Mouse (Mus musculus) embryonic facial prominence, embryonic 14.5 days (tissue): ENCODE data around the gene Ptges. TPM values are rescaled to one million over a fixed set of nuclear protein-coding genes. Genes with fewer than 3 reads are reported as not detected.

Experiments used
- ATAC-seq: fragments of 200-750 bp; cut with Nextera tagmentation; 2 replicates; pipeline ENCODE4 v1.8.0; 2017; ENCODE audit warnings: low read depth, moderate number of reproducible peaks, moderate TSS enrichment
- DNase-seq: peaks from one replicate; pipeline ENCODE4 v3.0.0-alpha.2; 2015; ENCODE audit warnings: low spot score
- H3K27ac ChIP-seq: fragments of 300-500 bp; sonication (generic); replicated peaks from 2 replicates; pipeline ENCODE4 v1.5.1; 2014; ENCODE audit warnings: low read depth, mild to moderate bottlenecking, low read length, moderate library complexity
- H3K27me3 ChIP-seq: fragments of 300-500 bp; sonication (generic); replicated peaks from 2 replicates; pipeline ENCODE4 v1.6.1; 2014; ENCODE audit warnings: low read length; ENCODE audit not compliant: control insufficient read depth, insufficient read depth
- H3K36me3 ChIP-seq: fragments of 300-500 bp; sonication (generic); 2 replicates; pipeline ENCODE4 v1.6.1; 2014; ENCODE audit warnings: low read length, mixed read lengths; ENCODE audit not compliant: control insufficient read depth, insufficient read depth
- H3K4me1 ChIP-seq: fragments of 300-500 bp; sonication (generic); 2 replicates; pipeline ENCODE4 v1.6.1; 2014; ENCODE audit warnings: antibody characterized with exemption, low read length; ENCODE audit not compliant: control insufficient read depth, insufficient read depth
- H3K4me2 ChIP-seq: fragments of 300-500 bp; sonication (generic); 2 replicates; pipeline ENCODE4 v1.6.1; 2014; ENCODE audit warnings: low read depth, mild to moderate bottlenecking, low read length, moderate library complexity, mixed read lengths
- H3K4me3 ChIP-seq: fragments of 300-500 bp; sonication (generic); 2 replicates; pipeline ENCODE4 v1.5.1; 2014; ENCODE audit warnings: low read depth, mild to moderate bottlenecking, low read length
- H3K9ac ChIP-seq: fragments of 300-500 bp; sonication (generic); 2 replicates; pipeline ENCODE4 v1.6.1; 2014; ENCODE audit warnings: low read depth, mild to moderate bottlenecking, low read length, moderate library complexity, mixed read lengths
- H3K9me3 ChIP-seq: fragments of 300-500 bp; sonication (generic); 2 replicates; pipeline ENCODE4 v1.6.1; 2016; ENCODE audit warnings: low read length; ENCODE audit not compliant: control insufficient read depth
- WGBS: fragments of 180-500 bp; shearing (Covaris S2); extraction: QIAGEN DNeasy Blood & Tissue Kit; methylation state at CpG from one replicate; pipeline ENCODE4 v1.1.7; 2014; 5-methylcytosine and 5-hydroxymethylcytosine counted together
- polyA plus RNA-seq: library from polyadenylated mRNA; unstranded; fragments of >200 nt; fragmentation: Nextera tagmentation; extraction: Ambion mirVana; gene quantifications from 2 replicates; pipeline ENCODE4 v1.2.1, GENCODE M21; 2014

Ptges gene
- polyA plus RNA-seq, 1 experiment from 2014 or later = 17.3 TPM

DNA sequence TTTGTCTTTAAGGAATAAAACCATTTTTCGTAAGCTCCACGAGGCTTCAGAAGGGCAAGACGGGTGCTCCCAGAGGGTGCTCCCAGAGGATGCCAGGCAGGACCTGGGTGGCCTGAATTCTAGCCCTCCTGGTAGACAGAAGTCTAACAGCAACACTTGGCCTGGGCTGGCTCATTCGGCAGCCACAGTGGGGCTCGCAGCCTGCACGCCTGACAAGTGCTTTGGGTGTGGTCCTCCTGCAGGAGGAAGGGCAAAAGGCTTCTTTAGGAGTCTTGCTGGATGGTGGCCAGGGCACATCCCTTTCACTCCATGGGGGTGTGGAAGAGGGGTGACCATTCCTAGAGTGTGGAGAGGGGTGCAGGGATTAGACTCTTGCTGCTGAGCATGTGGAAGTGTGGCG, 48.4 kb downstream of the Ptges start:
- Histone ChIP-seq H3K27me3 (no peaks in the 10 kb centered on the region), H3K9ac (no peak overlapping the region), H3K4me2 (no peak overlapping the region), H3K4me1 (peaks cover 12% of the 10 kb centered on the region), H3K27ac (no peak overlapping the region), H3K36me3 (peaks cover 51% of the 10 kb centered on the region), H3K9me3 (no peaks in the 10 kb centered on the region), H3K4me3 (no peak overlapping the region)
- WGBS = 91% methylated on average over 6 of the region's 7 CpGs
- ATAC-seq = no peak
- DNase-seq = no peak

DNA sequence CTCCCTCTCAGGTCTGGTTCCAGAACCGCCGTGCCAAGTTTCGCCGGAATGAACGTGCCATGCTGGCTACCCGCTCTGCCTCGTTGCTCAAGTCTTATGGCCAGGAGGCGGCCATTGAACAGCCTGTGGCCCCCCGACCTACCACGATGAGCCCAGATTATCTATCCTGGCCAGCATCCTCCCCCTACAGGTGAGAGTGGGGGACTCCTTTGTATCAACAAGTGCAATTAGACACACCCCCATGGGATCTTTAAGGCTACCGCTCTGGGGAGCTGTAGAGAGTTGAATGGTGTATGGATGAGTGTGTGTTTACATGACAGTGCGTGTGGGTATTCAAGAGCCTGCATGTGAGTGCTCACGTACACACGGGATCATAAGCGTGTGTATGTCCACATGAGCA, 50.2 kb downstream of the Ptges start:
- no peak overlapping the region for H3K27ac ChIP-seq
- H3K9me3 ChIP-seq = no peaks in the 10 kb centered on the region
- no peak overlapping the region for H3K9ac ChIP-seq
- H3K4me1 ChIP-seq = peaks cover 21% of the 10 kb centered on the region
- peaks cover 44% of the 10 kb centered on the region for H3K36me3 ChIP-seq
- WGBS = 89% methylated on average over 15 of the region's 15 CpGs
- ATAC-seq = no peak
- no peak overlapping the region for H3K4me3 ChIP-seq
- no peaks in the 10 kb centered on the region for H3K27me3 ChIP-seq
- H3K4me2 ChIP-seq = no peak overlapping the region
- no peak for DNase-seq

DNA sequence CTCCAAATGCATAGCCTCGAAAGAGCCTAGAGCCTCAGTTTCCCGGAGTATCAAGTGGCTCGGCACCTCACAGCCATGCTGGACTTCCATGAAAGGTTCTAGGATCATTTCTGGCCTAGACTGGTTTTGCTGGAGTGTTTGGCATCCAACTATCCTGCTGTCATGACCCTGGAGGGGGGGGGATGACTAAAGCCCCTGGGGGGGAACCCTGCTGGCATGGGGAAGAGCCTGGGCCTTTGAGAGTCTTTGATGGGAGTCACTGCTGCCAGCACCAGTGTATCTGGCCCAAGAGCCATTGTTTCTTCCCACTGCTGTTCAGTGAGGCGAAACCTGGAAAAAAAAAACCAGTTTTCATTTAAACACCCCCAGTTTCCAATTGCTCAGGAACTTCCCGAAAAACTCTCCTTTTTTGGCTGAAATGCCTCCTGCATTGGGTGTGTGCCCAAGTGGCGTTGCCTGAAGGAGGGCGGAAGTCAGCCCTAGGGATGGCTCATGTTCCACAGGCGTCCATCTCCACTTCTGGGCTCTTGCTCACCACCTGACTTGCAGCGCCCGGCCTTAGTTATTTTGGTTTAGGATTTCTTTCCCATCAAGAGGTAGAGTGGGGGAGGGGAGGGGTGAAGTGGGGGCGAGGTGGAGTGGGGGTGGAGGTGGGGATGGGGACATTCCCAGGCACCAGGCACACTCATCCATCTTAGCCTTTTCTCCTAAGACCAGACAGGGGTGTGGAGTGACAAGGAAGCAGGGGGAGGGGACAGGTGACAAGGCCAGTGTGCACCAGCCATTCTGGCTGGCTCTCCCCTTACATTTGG, 53.8 kb downstream of the Ptges start:
- Histone ChIP-seq H3K27ac (peak overlapping the region; percentile 82), H3K9ac (0 out of 2 replicates have a peak overlapping the region, but pooled peaks have one; percentile 1)
- peak; percentile 87 for DNase-seq

DNA sequence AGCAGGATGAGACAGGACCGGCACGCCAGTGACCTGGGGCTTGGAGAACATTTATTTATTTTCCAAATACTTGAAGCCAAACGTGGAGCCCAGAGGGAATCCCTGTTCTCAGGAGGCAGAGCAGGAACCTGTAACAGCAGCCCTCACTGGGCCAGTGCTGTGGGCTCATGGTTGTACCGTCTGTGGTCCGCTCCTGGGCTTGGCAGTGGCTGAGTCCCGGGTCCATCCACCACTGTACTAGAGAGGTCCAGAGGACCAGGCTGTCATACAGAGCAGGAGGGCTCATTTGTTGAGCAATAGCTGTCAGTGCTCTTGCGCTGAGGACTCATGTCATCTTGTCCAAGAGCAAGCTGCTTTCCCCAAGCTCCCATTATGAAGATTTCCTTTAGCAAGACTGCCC, 54.6 kb downstream of the Ptges start:
- ATAC-seq (no peak), DNase-seq (no peak)
- H3K27ac ChIP-seq = peak overlapping the region; percentile 82
- no peaks in the 10 kb centered on the region for H3K27me3 ChIP-seq
- 0 out of 2 replicates have a peak overlapping the region, but pooled peaks have one; percentile 1 for H3K9ac ChIP-seq
- H3K36me3 ChIP-seq = peaks cover 20% of the 10 kb centered on the region
- no peak overlapping the region for H3K4me3 ChIP-seq
- H3K9me3 ChIP-seq = no peaks in the 10 kb centered on the region
- 55% methylated on average over 7 of the region's 7 CpGs for WGBS
- no peak overlapping the region for H3K4me2 ChIP-seq
- peaks cover 51% of the 10 kb centered on the region for H3K4me1 ChIP-seq

More for the DNA sequence above, 53.8 kb downstream of the Ptges start:
- Histone ChIP-seq H3K27me3 (no peaks in the 10 kb centered on the region), H3K4me3 (no peak overlapping the region), H3K36me3 (peaks cover 27% of the 10 kb centered on the region), H3K9me3 (no peaks in the 10 kb centered on the region), H3K4me2 (no peak overlapping the region), H3K4me1 (peaks cover 49% of the 10 kb centered on the region)
- WGBS = 30% methylated on average over 10 of the region's 11 CpGs
- peak; percentile 48 for ATAC-seq

DNA sequence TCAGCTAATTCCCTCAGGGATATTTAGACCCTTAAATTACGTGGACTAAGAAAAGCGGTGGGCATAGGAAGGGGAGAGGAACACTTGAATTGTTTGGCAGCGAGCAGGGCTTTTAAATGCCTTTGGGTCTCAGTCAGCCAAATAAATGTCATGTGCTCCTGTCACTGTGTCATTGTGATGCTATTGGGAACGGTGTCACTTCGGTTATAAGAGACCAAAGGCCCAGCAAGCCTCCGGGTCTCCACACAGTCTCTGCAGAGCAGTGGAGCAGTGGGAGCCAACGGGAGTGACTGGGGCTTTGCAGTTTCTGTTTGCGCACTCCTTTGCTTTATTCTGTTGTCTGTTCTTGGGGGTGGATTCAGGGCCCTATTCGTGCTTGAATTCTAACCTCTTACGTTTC, 55.2 kb downstream of the Ptges start:
- ATAC-seq = no peak
- 39% methylated on average over 10 of the region's 10 CpGs for WGBS
- Histone ChIP-seq H3K4me3 (no peak overlapping the region), H3K4me2 (no peak overlapping the region), H3K9ac (peak overlapping the region; percentile 14; the same call in 1 of the 2 replicates), H3K27ac (peak overlapping the region; percentile 82), H3K27me3 (no peaks in the 10 kb centered on the region), H3K9me3 (no peaks in the 10 kb centered on the region), H3K36me3 (peaks cover 14% of the 10 kb centered on the region), H3K4me1 (peaks cover 52% of the 10 kb centered on the region)
- DNase-seq = no peak

- Histone ChIP-seq H3K9me3 (no peaks in the 10 kb centered on the region), H3K27ac (peak overlapping the region; percentile 82), H3K36me3 (no peaks in the 10 kb centered on the region), H3K9ac (no peak overlapping the region), H3K4me1 (peaks cover 52% of the 10 kb centered on the region), H3K27me3 (no peaks in the 10 kb centered on the region), H3K4me2 (no peak overlapping the region), H3K4me3 (no peak overlapping the region)
- 22% methylated on average over 6 of the region's 6 CpGs for WGBS
- DNase-seq = peak; percentile 88
- peak; percentile 28; the same call in 1 of the 2 replicates for ATAC-seq
Measured at GRCm38 (mm10) chr2:30872669-30873068, 57.0 kb downstream of the Ptges start.

DNA sequence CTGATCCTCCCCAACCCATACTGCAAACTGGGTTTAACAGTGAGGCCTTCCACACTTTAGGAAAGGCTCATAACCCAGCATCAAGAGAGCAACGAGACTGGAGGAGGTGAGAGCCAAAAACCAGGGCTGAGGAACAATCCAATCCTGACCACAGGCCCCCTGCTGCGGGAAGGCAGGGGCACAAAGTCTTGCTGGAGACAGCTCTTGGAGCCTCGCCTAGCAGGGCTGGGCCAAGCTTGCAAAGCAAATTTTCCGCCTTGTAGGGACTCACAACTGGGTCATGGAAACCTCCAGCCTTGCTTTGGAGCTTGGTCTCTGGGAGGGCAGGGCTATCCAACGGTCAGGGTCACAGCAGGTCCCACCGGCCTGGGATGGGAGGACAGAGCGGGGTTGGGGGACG, 58.8 kb downstream of the Ptges start:
- no peaks in the 10 kb centered on the region for H3K27me3 ChIP-seq
- no peak overlapping the region for H3K9ac ChIP-seq
- no peak overlapping the region for H3K4me3 ChIP-seq
- WGBS = 57% methylated on average over 7 of the region's 8 CpGs
- H3K9me3 ChIP-seq = no peaks in the 10 kb centered on the region
- H3K27ac ChIP-seq = peak overlapping the region; percentile 73
- DNase-seq = peak; percentile 88
- H3K36me3 ChIP-seq = no peaks in the 10 kb centered on the region
- H3K4me1 ChIP-seq = peaks cover 47% of the 10 kb centered on the region
- peak; percentile 42 for ATAC-seq
- no peak overlapping the region for H3K4me2 ChIP-seq

DNA sequence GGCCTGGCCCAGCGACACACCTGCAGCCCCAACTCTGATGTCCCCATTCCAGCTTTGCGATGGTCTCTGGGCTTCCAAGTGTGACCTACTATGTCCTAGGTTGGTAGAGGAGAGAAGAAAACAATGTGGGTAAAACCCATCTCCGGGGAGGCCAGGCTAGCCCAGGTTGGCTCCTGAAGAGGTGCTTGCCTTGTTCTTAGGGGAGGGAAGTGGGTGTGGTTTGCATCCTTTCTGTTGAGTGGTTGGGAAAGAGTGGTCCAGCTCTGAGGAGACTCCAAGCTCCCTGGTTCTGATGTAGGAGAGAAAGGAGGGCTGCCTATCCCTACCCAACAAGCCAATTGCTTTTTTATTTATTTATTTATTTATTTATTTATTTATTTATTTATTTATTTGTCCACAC, 64.2 kb downstream of the Ptges start:
- no peak for DNase-seq
- H3K9me3 ChIP-seq = no peaks in the 10 kb centered on the region
- H3K4me3 ChIP-seq = peak overlapping the region; percentile 35; the same call in 1 of the 2 replicates
- ATAC-seq = no peak
- no peaks in the 10 kb centered on the region for H3K36me3 ChIP-seq
- H3K4me2 ChIP-seq = peak overlapping the region; percentile 63
- H3K9ac ChIP-seq = 0 out of 2 replicates have a peak overlapping the region, but pooled peaks have one; percentile 59
- WGBS = 44% methylated on average over 3 of the region's 3 CpGs
- peaks cover 28% of the 10 kb centered on the region for H3K4me1 ChIP-seq
- no peaks in the 10 kb centered on the region for H3K27me3 ChIP-seq
- peak overlapping the region; percentile 78 for H3K27ac ChIP-seq
